Mouse (Mus musculus) embryo, embryonic 10 days (tissue): ENCODE data around the gene Ttc25.
"Not testable (repeated sequence)": the region's sequence is repeated elsewhere in the genome, so short reads cannot be mapped to it uniquely, and the experiment has no call there.

Source experiments
- DNase-seq: peaks from one replicate; pipeline ENCODE4 v3.0.0-alpha.2; 2015; ENCODE audit warnings: low spot score

Ttc25 gene

DNA sequence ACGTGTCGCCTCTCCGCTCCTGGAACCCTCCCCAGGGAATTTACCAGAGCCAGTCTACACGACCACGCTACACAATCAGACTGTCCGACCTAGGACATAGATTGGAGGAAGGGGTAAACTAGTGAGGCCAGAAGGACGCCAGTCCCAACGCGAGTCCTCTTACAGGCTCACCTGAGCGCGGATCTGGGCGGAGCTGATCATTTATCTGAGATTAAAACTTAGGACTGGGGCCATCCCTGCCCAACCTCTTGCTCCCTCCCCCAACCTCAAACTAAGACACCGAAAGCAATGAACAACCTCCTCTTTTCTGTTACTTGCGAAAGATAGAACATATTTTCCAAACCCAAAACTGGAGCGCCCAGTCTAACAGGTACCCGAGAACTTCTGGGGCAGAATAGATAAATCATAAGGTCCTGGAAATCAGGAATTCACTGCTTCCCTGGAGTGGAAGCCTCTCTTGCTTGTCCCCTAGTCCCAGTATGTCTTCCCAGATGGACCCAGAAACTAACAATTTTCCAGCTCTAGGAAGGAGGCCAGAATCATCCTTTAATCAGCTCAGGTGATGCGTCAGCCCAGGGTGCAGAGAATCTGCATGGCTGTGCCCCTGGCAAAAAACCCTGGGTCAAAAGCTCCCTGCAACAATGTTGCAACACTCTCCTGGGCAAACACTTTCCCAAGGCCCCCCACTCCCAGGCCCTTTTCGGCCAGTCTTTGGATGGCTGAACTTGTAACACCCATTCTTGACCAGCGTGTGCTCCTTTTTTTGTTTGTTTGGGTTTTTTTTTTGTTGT, 16.8 kb upstream of the Ttc25 start:
- no peak for DNase-seq

DNA sequence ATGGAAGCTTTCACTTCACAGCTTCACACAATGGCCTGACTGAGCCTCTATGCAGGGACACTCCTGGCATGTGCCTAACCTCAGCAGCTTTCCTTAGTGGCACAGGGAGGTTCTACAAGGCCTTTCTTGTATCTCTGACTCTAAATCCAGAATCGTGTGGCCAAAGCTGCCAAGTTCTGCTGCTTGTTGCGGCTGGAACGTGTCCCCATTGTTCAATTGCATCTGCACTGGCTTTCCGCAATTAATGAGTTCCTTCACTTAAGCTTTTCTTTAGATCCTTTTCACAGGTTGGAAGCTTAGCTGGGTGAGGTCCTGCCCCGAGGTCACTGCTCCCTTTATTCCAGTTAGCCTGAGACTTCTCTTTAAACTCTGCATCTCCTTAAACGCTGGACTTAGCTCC, 11.5 kb upstream of the Ttc25 start:
- no peak for DNase-seq

DNA sequence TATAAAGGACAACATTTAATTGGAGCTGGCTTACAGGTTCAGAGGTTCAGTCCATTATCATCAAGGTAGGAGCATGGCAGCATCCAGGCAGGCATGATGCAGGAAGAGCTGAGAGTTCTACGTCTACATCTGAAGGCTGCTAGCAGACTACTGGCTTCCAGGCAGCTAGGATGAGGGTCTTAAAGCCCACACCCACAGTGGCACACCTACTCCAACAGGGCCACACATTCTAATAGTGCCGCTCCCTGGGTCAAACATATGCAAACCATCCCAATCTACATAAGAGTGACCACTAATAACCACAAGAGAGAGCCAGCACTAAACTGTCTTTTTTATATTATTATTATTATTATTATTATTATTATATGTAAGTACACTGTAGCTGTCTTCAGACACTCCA, 11.0 kb upstream of the Ttc25 start:
- DNase-seq = not testable (repeated sequence)

DNA sequence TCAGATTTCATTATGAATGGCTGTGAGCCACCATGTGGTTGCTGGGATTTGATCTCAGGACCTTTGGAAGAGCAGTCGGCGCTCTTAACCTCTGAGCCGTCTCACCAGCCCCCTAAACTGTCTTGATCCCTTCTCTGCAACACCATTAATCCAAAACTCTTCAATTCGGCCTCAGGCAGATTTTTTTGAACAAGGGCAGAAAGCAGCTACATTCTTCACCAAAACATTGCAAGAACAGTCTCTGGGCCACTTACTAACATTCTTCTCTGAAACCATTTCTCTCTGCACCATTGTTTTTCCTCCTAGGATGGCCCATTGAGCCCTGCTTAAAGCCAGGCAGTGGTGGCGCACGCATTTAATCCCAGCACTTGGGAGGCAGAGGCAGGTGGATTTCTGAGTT, 10.6 kb upstream of the Ttc25 start:
- not testable (repeated sequence) for DNase-seq

DNA sequence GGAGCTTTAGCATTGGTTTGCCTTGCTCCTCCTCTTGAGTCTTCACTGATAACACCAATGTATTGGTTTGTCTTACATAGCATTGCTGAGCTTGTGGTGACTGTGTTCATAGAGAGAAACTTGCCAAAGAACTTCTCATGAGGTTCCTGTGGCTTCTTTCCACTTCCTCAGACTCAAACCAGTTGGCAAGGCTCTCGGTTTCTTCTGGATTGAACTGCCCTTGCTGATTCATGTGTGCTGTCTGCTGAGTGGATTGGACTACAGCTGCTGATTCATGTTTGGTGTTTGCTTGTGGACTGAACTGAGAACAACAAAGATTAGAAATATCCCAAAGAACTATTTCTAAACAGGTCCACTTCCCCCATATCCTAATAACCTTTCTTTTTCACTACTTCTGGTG, 9.4 kb upstream of the Ttc25 start:
- DNase-seq = no peak

DNA sequence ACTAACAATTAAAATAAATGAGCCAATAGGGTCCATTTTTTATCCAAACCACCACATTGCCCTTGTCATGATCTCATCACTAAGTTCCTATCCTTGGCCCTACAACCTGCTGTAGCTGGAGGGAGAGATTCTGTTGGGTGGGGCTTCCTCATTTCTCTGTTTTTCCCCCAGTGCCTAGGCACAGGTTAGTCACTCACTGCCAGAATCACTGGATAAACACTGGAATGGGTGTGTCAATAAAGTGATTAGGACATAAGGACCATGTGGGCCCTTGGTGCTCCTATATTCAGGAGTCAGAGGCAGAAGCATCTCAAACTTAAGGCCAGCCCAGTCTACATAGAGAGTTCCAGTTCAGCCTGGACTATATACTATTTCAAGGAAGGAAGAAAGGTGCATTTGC, 8.9 kb upstream of the Ttc25 start:
- no peak for DNase-seq

DNA sequence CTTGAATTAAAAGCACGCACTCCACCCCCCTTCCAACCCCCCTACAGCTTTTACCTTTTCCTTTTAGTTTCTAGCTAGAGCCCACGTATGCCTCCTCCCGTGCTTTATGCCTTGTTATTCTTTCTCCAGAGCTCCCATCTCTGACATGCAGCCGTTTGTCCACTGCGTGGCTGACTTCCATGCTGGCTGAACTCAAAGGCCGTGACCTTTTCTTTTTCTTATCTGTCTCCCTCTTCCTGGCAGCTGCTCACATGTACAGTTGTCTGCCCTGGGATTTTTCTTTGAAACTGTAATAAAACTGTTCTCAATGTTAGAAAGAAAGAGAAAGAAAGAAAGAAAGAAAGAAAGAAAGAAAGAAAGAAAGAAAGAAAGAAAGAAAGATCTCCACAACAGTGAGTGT, 4.4 kb upstream of the Ttc25 start:
- peak; percentile 27 for DNase-seq

DNA sequence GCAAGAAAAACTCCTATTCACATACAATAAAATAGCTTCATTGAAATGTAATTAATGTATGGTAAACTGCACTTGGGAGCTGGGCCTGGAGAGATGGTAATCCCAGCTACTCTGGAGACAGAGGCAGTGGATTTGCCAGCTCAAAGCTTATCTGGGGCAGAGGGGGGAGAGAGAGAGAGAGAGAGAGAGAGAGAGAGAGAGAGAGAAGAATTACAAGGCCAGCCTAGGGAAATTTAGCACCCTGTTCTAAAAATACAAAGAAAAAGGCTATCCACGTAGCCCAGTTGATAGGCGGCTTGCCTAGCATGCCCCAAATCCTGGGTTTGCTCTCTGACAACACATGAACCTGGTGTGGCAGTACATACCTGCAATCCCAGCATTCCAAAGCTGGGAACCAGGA, 3.8 kb upstream of the Ttc25 start:
- no peak for DNase-seq

DNA sequence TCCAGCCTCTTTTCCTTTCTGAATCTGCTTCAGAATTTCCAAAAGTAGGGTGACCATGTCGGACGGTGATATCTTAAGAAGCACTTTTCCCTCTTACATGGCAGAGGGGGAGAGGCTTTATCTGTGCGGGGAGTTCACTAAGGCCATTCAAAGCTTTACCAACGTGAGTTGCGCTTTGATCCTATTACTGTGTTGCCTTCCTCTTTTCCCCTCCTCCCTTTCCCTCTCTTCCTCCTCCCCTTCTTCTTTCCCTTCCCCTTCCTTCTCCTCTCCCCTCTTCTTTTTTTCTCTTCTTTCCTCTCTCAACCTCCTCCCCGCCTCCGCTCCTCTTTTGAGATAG, 309 bp downstream of the Ttc25 start:
- no peak for DNase-seq

DNA sequence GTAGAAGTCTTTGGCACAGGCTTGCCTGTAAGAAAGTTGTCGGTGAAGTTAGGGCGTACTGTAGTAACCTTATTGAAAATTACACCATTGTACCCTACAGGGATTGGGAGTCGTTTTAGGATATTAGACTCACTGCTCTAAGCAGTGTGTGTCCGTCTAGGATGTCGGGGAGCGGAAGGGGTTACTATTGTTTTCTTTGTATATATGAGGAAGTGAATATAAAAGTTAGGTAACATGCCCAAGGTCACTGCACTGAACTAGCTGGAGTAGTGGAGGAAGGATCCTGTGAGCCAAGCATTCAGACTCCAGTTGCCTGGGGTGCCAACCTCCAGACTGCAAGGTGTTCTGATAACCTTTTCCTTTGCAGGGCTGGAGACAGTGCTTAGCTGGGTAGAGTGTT, 1.5 kb downstream of the Ttc25 start:
- no peak for DNase-seq

DNA sequence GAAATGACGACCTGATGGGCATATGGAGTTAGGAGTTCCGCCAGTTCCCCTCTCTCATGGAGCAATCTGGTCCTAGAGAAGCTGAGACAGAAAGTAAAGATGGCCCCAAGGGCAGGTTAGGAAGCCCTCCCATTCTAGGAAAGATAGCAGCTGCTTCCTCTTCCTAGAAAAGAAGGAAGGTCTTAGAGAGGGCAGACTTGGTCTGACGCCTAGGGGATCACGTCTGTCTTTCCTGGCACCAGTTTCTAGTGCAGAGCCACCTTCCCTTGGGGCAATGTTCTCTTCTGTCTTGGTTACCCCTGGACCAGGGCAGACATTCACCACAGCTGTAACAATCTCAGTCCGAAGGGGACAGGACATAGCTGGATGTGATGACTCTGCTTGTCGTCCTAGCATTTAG, 2.7 kb downstream of the Ttc25 start:
- DNase-seq = no peak

DNA sequence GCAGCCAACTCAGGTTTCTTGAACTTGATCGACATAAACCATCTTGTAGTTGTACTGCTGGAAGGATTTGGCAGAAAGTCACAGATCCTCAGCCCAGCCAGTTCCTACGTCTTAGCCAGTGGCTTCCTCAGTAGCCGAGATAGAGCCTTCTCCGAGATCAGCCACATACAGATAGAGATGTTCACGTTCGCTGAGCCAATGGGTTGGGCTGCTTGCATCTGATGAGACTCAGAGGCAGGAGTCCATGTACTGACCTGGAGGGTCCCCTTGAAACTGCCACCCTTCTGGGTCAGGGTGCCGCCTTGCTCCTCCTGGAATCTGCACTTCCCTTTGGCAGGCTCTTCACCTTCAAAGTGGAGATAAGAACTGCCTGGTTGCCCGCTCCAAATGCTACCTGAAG, 4.1 kb downstream of the Ttc25 start:
- DNase-seq = no peak

DNA sequence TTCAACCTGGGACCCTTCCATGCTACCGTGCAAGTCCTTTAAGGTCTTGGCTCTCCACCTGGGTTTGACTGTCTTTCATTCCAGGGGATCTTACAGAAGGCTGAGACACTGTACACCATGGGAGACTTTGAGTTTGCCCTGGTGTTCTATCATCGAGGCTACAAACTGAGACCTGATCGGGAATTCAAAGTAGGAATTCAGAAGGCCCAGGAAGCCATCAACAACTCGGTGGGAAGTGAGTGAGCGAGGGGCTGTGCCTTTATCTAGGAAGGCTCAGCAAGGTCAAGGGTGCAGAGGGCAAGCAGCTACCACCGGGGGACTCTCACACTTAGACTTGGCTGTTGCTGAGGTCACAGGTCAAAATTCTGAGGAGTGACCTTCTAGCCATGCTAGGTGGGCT, 4.7 kb downstream of the Ttc25 start:
- DNase-seq = no peak

DNA sequence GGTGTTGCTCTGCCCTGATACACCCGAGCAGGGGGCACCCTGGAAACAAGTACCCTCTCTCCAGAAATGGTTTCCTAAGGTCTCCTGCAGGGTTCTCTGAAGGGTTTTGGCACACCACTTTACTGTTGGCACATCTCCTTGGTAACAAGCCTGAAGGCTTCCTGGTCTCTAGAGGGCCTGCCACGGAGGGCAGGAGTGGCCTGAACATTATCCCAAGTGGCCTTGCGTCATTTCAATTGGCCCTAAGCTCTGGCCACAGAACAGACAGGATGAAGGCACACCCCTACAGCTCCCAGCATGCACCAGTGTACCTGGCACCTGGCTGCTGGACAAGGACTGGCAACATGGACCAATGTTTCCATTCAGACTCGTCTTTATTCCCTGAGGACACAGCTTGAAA, 7.4 kb downstream of the Ttc25 start:
- DNase-seq = no peak

DNA sequence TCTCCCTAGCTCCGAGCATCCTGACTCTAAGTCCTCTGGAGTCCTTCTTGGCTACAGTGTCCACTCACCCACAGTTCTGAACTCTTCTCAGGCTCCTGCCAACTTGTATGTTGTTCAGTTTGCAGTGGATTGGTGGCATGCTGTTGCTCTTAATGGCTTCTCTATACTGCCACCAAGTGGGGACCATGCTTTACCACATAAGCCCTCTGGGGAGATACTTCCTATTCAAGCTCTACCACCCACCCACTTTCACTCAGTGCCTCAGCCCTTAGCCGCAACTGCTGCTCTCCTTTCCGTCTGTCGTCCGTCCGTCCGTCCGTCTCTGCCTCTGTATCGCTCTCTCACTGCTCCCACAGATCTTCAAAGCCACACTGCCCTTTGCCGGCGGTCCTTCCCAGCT, 10.2 kb downstream of the Ttc25 start:
- DNase-seq = peak; percentile 87

DNA sequence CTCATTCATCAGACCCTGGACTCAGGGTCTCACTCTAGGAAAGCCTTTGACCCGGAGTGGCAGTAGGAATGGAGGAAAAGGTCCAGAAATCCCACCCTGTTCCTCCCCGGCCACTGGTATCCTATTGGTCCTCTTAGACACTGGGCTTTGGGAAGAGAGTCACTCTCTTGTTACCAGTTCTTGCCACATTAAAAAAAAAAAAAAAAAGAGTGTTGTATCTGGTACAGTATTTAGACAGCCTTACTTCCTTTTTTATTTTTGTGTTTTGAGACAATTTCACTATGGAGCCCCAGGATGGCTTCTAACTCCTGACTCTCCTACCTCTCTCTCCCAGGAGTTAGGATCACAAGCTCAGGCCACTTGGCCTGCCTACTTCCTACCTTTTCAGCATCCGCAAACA, 12.2 kb downstream of the Ttc25 start:
- no peak for DNase-seq

DNA sequence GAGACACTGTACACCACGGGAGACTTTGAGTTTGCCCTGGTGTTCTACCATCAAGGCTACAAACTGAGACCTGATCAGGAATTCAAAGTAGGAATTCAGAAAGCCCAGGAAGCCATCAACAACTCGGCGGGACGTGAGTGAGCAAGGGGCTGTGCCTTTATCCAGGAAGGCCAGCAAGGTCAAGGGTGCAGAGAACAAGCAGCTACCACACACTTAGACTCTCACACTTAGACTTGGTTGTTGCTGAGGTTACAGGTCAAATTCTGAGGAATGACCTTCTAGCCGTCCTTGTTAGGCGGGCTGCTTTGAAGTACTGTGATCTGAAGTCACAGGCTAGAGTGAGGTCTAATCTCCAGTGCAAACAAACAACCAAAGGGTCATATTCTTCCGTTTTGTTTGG, 14.1 kb downstream of the Ttc25 start:
- peak; percentile 23 for DNase-seq

DNA sequence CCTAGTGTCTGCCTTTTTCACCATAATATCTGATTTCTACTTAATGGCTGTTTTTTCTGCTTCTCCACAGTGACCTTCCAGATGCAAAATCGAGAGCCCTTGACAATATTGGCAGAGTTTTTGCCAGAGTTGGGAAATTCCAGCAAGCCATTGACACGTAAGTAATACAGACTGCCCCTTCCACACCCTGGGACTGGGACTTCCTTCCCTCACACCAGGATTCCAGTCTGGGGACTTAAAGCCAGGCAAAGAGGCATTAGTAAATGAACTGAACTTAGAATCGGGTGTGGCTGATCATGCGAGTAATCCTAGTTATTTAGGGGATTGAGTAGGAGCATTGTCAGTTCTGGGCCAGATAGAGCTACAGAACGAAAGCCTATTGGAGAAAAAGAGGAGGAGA, 16.3 kb downstream of the Ttc25 start:
- no peak for DNase-seq

DNA sequence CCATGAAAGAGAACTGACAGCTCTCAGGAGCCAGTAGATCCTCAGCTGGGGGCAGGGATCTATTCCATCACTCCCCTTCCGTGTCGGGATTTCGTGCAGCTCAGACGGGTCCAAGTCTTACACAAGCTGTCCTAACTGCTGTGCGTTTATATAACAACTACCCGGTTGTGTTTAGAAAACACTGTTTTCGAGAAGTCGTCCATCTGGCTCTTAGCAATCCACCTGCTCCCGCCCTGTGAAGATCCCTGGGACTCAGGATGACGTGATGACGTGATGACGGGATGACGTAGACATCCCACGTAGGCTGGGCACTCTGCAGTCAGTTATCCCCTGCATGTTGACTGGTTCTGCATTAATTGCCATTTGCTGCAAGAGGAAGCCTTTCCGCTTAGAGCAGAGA, 18.9 kb downstream of the Ttc25 start:
- DNase-seq = no peak

DNA sequence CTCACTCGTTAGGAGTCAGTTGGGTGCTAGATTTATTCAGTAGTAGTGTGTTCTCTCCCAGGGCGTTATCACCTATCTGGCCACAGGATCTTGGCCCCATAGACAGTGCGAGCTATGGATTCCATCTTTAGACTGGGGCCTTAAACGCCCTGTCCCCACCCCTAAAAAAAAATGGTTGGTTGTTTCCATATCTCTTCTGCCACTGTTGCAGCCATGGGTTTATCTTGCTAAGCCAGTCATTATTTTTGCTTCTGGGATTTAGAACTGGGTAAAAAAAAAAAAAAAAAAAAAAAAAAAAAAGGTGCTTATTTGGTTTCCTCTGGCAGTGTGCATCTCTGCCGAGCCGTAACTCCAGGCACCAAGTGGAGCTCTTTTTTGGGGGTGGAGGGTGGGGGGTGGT, 19.3 kb downstream of the Ttc25 start:
- DNase-seq = no peak

DNA sequence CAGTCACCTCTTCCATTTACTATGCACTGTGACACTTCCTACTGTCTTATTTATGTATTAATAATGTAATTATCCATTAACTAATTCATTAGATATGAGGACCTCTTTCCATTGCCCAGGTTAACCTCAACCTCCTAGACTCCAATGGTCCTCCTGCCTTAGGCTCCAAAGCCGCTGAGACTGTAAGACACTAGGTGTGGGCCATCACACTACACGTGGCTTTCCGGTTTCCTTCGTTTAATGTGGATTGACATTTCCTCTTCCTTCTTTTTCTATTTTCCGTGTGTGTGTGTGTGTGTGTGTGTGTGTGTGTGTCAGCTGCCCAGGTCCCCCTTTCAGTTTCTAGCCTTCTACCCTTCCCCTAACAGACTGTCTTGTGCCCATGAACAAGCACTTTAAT, 21.8 kb downstream of the Ttc25 start:
- no peak for DNase-seq

DNA sequence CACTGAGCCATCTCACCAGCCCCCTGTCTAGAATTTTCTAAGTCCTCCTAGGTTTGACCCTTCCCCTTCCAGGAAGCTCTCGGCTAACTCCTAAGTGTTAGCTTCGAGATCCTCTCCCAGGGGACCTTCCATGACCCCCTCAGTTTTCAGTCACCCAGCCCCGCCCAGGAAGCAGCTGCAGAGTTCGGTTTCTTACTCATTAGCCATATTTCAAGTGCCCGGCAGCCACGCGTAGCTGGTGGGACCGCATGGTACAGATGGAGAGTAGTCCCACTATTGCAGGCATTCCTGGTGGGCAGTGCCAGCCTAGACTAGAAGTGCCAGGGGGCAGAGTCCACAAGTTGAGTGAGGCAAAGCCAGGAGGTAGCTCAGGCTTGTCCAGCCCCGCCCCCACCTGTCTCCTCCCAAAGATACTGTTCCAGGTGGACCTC, 22.4 kb downstream of the Ttc25 start:
- no peak for DNase-seq

DNA sequence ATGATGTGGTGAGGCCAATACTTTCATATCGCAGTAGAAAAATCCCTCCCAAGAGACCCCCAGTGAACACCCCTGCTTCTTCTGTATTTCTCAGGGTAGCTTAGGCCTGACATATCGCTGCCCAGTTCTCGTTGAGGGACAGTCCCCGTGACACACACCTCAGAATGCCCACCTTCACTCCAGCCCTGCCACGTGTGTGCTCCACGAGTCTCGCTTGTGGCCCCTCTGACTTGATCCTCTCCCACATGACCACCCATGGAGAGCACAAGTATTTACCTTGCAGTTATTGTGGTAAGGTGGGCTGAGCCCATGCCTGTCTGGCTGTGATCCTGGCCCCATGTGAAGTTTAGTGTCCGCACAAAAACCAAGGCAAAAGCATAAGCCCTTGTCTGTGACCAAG, 23.3 kb downstream of the Ttc25 start:
- no peak for DNase-seq

DNA sequence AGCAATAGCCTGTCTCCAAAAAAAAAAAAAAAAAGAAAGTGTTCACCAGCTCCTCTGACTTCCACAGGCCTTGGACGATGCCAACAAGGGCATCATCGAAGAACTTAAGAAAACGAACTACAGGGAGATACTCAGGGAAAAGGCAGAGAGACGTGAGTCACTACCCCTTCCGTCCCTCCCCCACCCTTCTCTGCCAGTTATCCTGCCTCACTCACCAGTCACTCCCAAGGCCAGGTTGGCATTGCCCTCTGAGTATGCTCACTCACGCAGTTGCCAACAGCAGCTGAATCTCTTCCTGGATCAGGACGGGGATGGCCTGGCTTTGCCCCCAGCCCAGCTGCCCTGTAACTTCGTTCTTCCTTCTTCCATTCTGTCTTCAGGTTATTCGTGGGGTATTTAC, 24.4 kb downstream of the Ttc25 start:
- DNase-seq = no peak
